Mouse (Mus musculus) neural tube, embryonic 10.5 days (tissue): ENCODE results near the gene Olfr46.
"Not testable (repeated sequence)": the region's sequence is repeated elsewhere in the genome, so short reads cannot be mapped to it uniquely, and the experiment has no call there.

Source experiments
- DNase-seq: peaks from one replicate; pipeline ENCODE4 v3.0.0-alpha.2; 2017; ENCODE audit warnings: low spot score; ENCODE audit errors: extremely low spot score

Gene Olfr46

GRCm38 (mm10) chr7:140600969-140601368 lies at the start of gene Olfr46:
Gene Olfr46, plus strand, starts transcription at chr7:140601269.
- not testable (repeated sequence) for DNase-seq

- no peak for DNase-seq
These were observed 33.5 kb upstream of the Olfr46 start, which contains the start of gene Olfr538 for GRCm38 (mm10) chr7:140567586-140567985. Gene Olfr538, plus strand, starts transcription at chr7:140567886.

- not testable (repeated sequence) for DNase-seq
These were observed 27.6 kb downstream of the Olfr46 start, which contains the start of gene Olfr61 for GRCm38 (mm10) chr7:140628670-140629069. Gene Olfr61, plus strand, starts transcription at chr7:140628970.

- DNase-seq = no peak
These were observed 29.5 kb downstream of the Olfr46 start for GRCm38 (mm10) chr7:140630559-140630958.

GRCm38 (mm10) chr7:140646152-140646551 lies 45.1 kb downstream of the Olfr46 start, which contains the start of gene Olfr53:
Gene Olfr53, plus strand, starts transcription at chr7:140646452.
- DNase-seq = no peak

GRCm38 (mm10) chr7:140659630-140660029 lies 58.6 kb downstream of the Olfr46 start, which contains the start of gene Olfr539:
Gene Olfr539, plus strand, starts transcription at chr7:140659930.
- DNase-seq = no peak
